Comparison of ENCODE assay signal across 33 mouse cellular contexts in genomic region chr16:57914506-57914905, GRCm38 (mm10).
"Had no signal": no experiment of that assay in that cellular context is flagged by ENCODE, and none has a peak within 500 bp of the region (broad histone marks: within the 10 kb centered on the region; RNA-seq: fewer than 3 reads in every experiment).

No protein-coding gene starts in this region.

- H3K4me3 ChIP-seq: heart, embryonic 10.5 days; heart, embryonic 12.5 days; heart, embryonic 13.5 days; heart, embryonic 15.5 days; hindbrain, embryonic 10.5 days; hindbrain, embryonic 12.5 days; hindbrain, embryonic 13.5 days; hindbrain, embryonic 15.5 days; intestine, embryonic 15.5 days; kidney, embryonic 15.5 days had no signal

- H3K27me3 ChIP-seq: heart, embryonic 12.5 days; heart, embryonic 13.5 days; heart, embryonic 15.5 days; hindbrain, embryonic 12.5 days; hindbrain, embryonic 13.5 days; hindbrain, embryonic 15.5 days; intestine, embryonic 15.5 days; kidney, embryonic 15.5 days had no signal

- H3K27ac ChIP-seq: heart, embryonic 10.5 days; heart, embryonic 13.5 days; heart, embryonic 15.5 days; hindbrain, embryonic 10.5 days; hindbrain, embryonic 12.5 days; hindbrain, embryonic 13.5 days; hindbrain, embryonic 14.5 days; hindbrain, embryonic 15.5 days; hindbrain, postnatal 0 days; intestine, embryonic 15.5 days; kidney, embryonic 15.5 days; kidney, postnatal 0 days had no signal

- H3K4me2 ChIP-seq: heart, embryonic 11.5 days; heart, embryonic 12.5 days; heart, embryonic 13.5 days; heart, embryonic 15.5 days; hindbrain, embryonic 12.5 days; hindbrain, embryonic 13.5 days; hindbrain, embryonic 14.5 days; hindbrain, embryonic 15.5 days; intestine, embryonic 15.5 days; kidney, embryonic 15.5 days had no signal

- ATAC-seq: hindbrain, embryonic 16.5 days; hindbrain, postnatal 0 days; inflammation-experienced regulatory T-cells, adult 6 months; intestine, embryonic 15.5 days; intestine, embryonic 16.5 days; intestine, postnatal 0 days had no signal

- H3K9me3 ChIP-seq: heart, embryonic 10.5 days; heart, embryonic 12.5 days; heart, embryonic 13.5 days; heart, embryonic 15.5 days; hindbrain, embryonic 10.5 days; hindbrain, embryonic 12.5 days; hindbrain, embryonic 13.5 days; hindbrain, embryonic 15.5 days; intestine, embryonic 15.5 days; kidney, embryonic 15.5 days had no signal

- DNase-seq: heart, postnatal 10 days; heart, postnatal 14 days; heart, postnatal 36 days; kidney, adult 11 months; kidney, adult 18-20 months; kidney, adult 2 months; kidney, adult 8-10 months; kidney, adult 9 months; kidney, postnatal 10 days; kidney, postnatal 14 days; kidney, postnatal 25 days; kidney, postnatal 36 days; kidney, postnatal 4 days; layer of hippocampus, adult 9-11 months; layer of hippocampus, postnatal 36 days had no signal

- H3K4me1 ChIP-seq: heart, embryonic 10.5 days; heart, embryonic 12.5 days; heart, embryonic 13.5 days; heart, embryonic 15.5 days; hindbrain, embryonic 12.5 days; hindbrain, embryonic 13.5 days; intestine, embryonic 15.5 days; kidney, embryonic 15.5 days had no signal

- H3K36me3 ChIP-seq: heart, embryonic 10.5 days; heart, embryonic 12.5 days; heart, embryonic 13.5 days; heart, embryonic 15.5 days; hindbrain, embryonic 10.5 days; hindbrain, embryonic 12.5 days; hindbrain, embryonic 13.5 days; hindbrain, embryonic 15.5 days; intestine, embryonic 15.5 days; kidney, embryonic 15.5 days had no signal

- H3K9ac ChIP-seq: heart, embryonic 12.5 days; heart, embryonic 13.5 days; heart, embryonic 15.5 days; hindbrain, embryonic 12.5 days; hindbrain, embryonic 13.5 days; hindbrain, embryonic 14.5 days; hindbrain, embryonic 15.5 days; intestine, embryonic 15.5 days; kidney, embryonic 15.5 days had no signal
